Mouse (Mus musculus): ENCODE data around the gene Platr17. TPM values are rescaled to one million over a fixed set of nuclear protein-coding genes. Genes with fewer than 3 reads are reported as not detected.
"Not testable (repeated sequence)": the region's sequence is repeated elsewhere in the genome, so short reads cannot be mapped to it uniquely, and the experiment has no call there.

The Platr17 gene
- total RNA-seq, 2 experiments from 2014 or later = not detected

GRCm38 (mm10) chr17:33940206-33940805 lies 35.4 kb downstream of the Platr17 start, which contains the start of the genes Pfdn6 and Wdr46:
Gene Pfdn6, minus strand, starts transcription at chr17:33940343.
Gene Wdr46, plus strand, starts transcription at chr17:33940660.
- DNase-seq (ENCODE audit: low spot score in 2 of 2) = peak; percentile 81 to 86

- DNase-seq (ENCODE audit: low spot score in 2 of 2) = no peak
Measured at GRCm38 (mm10) chr17:33940981-33941380, 36.0 kb downstream of the Platr17 start.

GRCm38 (mm10) chr17:33941381-33941780 lies 36.4 kb downstream of the Platr17 start:
- no peak for DNase-seq (ENCODE audit: low spot score in 2 of 2)

GRCm38 (mm10) chr17:33943454-33943853 lies 38.5 kb downstream of the Platr17 start:
- DNase-seq (ENCODE audit: low spot score in 2 of 2) = no peak

- no peak for DNase-seq (ENCODE audit: low spot score in 2 of 2)
Measured at GRCm38 (mm10) chr17:33947430-33948089, 42.6 kb downstream of the Platr17 start.

GRCm38 (mm10) chr17:33948090-33948904 lies 43.4 kb downstream of the Platr17 start:
- peak in 1 of 2 experiments; percentile 21 for DNase-seq (ENCODE audit: low spot score in 2 of 2)

- DNase-seq (ENCODE audit: low spot score in 2 of 2) = peak in 1 of 2 experiments; percentile 22
Measured at GRCm38 (mm10) chr17:33948905-33949537, 44.1 kb downstream of the Platr17 start.

- peak in 1 of 2 experiments; percentile 22 for DNase-seq (ENCODE audit: low spot score in 2 of 2)
Measured at GRCm38 (mm10) chr17:33950131-33950625, 45.2 kb downstream of the Platr17 start.

- DNase-seq (ENCODE audit: low spot score in 2 of 2) = peak; percentile 64 to 66
Measured at GRCm38 (mm10) chr17:33951021-33951946, 46.3 kb downstream of the Platr17 start, which contains the start of gene B3galt4. Gene B3galt4, minus strand, starts transcription at chr17:33951488.

- not testable (repeated sequence) for DNase-seq (ENCODE audit: low spot score in 2 of 2)
Measured at GRCm38 (mm10) chr17:33952015-33952414, 47.1 kb downstream of the Platr17 start.

- no peak for DNase-seq (ENCODE audit: low spot score in 2 of 2)
Measured at GRCm38 (mm10) chr17:33952879-33953278, 47.9 kb downstream of the Platr17 start.

- no peak for DNase-seq (ENCODE audit: low spot score in 2 of 2)
Measured at GRCm38 (mm10) chr17:33953310-33953709, 48.4 kb downstream of the Platr17 start.

- no peak for DNase-seq (ENCODE audit: low spot score in 2 of 2)
Measured at GRCm38 (mm10) chr17:33953961-33954565, 49.1 kb downstream of the Platr17 start.

GRCm38 (mm10) chr17:33954646-33955554 lies 50.0 kb downstream of the Platr17 start:
- DNase-seq (ENCODE audit: low spot score in 2 of 2) = peak in 1 of 2 experiments; percentile 56

GRCm38 (mm10) chr17:33955555-33956214 lies 50.8 kb downstream of the Platr17 start, which contains the start of the genes Vps52 and Rps18:
Gene Vps52, plus strand, starts transcription at chr17:33955812.
Gene Rps18, minus strand, starts transcription at chr17:33956001.
- peak; percentile 92 to 95 for DNase-seq (ENCODE audit: low spot score in 2 of 2)

Measured in adrenal gland, adult 18-20 months (tissue).